Mouse (Mus musculus): ENCODE results near the gene Rras2.

Gene Rras2

DNA sequence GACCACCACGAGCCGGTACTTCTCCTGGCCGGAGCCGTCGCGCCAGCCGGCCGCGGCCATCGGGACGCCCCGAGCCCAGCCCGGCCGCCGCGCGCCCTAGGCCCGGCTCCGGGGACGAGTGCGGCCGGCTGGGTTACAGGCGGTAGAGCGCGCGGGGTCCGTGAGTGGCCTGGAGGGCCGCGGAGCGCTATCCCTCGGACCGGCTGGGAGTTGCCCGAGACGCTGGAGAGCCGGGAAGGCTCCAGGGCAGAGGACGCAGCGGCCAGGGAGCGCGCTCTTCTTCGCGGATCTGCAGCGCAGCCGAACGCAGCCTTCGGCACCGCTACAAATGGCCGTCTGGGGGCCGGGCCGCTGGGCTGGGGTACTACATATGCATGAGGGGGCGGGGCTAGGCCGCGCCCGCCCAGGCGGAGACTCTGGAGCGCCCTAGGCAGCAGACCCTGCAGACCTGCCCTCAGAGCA is at the start of gene Rras2:
TSS of gene Rras2 (minus strand) at position 338 of the 462 bp plus-strand sequence.
- DNase-seq: peak; percentile 84

DNA sequence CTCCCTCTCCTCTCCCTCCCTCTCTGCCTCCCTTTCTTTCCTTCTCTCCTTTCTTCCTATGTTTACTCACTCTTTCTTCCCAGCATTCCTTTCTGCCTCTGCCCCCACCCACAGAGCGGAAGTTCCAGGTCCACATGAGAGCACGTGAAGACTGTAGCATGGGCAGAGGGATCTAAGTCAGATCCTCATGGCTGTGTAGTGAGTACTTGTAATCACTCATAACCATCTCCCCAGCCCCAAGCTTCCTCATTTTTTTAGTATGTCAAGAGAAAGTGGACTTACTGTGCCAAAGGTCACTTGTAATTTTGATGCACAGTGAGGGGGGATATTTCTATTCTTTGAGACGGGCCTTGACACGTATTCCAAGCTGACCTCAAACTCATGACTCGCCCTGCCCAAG is 45.4 kb upstream of the Rras2 start:
- DNase-seq: no peak

DNA sequence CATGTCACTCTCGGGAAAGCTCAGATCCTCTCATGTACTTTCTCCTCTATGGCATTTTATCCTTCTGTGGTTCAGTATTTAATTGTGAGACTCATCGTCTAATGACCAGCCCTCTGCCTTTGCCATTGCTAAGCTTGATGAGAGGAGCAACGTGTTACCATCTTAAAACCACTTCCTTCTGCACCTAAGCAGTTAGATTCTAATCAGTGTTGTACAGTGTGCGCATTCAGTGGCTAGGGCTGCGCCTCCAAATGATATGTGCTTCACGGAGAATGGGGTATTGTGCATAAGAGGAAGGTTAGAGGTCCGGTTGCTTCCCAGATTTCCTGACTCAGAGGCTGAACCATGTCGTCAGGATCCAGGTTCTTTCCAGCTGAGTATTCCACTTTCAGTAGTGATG is 43.5 kb upstream of the Rras2 start:
- DNase-seq: no peak

DNA sequence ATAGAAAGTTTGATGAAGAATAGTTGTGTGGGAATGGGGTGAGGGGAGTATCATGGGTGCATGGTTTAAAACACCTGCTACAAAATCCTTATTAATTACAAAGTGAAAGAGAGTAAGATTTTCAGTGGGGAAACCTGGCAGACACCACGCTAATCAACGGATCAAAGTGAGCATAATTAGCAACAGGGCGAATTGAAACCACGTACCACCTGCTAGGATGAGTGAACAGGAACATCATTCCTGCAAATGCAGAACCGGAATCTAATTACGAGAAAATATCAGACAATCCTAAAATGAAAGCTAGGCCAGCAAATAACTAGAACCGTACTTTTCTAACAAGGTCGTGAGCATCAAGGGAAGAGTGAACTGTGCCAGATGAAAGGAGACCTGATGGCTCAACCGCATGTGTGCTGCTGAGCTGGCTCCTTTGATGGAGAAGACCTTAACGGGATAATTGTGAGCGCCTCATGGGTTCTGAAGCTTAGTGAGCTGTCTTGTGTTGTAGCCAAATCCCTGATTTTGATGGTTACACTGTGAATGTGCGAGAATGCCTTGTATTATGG is 40.2 kb upstream of the Rras2 start:
- DNase-seq: no peak

DNA sequence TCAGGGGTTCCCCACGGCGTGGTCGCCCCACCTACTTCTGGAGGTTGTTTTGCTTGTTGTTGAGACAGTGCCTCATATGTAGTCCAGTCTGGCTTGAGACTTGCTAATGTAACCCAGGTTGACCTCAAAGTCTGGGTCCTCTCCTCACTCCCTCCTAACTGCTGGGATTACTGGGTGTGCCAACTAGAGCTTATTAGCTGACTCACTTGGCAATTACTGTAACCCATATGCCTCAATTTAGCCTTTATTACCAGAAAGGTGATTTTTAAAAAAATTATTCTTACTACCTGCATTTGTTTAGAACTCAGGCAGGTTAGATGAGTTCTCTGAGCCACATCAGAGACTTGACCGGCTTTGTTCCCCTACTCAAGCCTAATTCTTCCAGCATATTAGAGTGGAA is 38.8 kb upstream of the Rras2 start:
- peak; percentile 4 for DNase-seq

DNA sequence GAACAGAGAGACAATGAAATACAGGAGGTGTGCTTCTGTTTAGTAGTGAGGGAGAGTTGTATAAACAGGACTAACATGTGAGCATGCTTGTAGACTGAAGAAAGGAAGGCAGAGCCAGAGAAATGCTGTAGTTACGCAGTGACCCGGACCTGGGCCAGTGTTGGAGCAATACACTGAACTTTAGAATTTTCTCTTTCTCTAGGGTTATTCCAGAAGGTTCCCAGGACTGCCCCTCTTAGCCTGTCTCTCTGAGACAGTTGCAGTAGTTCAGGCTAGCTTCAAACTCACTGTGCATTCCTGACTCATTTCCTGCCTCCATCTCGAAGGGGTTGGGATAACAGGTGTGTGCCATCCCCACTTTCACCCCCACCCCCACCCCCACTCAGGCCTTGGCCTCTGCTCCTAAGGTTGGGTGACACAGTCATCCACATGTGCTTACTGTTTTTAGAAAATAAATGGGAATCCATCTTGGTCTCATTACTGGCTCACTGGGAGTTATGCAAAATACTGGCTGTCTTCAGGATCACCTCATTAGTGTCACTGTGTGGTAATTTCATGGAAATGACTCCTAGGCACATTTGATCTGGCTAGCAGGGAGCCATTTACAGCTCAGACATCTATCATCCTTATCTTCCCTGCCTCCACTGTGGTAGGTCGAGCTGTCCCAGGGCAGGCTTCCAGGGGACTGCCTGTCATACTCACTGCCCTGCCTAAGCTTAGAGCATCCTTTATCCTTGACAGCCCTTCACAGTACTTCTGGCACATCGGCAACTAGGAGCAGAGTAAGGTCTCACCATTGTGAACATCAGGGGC is 37.7 kb upstream of the Rras2 start:
- DNase-seq: no peak

DNA sequence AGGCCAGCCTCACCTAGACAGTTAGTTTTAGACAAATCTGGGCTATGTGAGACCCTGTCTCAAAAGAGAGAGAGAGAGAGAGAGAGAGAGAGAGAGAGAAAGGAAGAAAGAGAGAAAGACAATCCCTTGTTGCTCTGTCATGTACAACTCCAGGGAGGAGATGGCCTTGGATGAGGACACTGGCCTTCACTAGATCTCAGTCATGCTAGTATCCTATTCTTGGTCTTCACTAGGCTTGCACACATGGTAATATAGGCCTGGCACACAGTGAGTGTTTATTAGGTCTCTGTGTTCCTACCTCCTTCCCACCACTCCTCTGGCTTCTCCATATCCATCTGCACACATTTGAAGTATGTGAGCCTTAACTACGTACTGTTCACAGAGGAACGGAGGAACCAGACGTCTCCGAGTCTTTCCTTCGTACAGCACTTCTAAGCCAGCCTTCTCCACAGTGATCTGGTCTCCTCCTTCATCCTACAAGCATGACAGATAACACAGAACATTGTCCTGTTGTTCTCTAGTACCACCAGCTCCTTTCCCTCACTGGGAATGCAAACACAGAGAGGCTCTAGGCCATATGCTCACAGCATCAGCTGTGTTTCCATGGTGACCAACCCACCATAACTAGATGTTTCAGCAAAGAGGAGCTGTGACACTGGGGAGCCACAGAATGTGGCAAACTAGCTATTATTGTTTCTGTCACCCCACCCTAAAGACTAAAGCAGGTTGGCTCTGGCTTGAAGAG is 33.6 kb upstream of the Rras2 start:
- DNase-seq: no peak

DNA sequence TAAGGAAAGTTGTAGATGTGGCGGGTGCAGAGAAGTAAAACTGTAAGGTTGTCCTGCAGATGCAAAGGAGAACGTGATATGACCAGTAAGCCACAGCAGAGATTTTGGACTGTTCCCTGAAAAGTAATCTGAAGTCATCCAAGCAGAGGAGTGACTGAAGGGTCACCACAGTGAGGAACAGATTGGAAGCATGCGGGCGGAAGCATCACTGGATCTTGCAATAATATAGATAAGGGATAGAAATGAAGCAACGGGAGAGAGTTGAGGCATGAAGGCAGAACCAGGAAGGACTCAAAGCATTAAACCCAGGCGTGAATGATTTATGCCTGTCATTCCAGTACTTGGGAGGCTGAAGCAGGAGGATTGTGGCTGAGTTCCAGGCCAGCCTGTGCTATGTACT is 32.0 kb upstream of the Rras2 start:
- no peak for DNase-seq

DNA sequence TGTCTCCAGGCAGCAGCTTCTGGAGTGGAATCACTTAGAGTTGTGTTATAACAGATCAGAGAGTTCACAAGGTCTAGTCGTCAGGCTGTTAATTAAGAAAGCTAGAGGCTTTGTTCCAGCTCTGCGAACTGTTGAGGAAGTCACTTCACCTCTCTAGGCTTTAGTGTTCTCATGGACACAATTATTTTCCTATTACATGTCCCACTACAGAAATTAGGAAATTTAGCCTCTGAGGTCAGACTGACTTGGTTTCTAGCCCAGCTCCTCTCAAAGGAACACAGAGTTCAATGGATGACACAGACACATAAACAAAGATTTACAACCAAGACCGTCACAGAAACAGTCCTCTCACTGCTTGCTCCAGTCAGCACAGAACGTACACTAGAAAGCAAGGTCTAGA is 31.6 kb upstream of the Rras2 start:
- DNase-seq: no peak

DNA sequence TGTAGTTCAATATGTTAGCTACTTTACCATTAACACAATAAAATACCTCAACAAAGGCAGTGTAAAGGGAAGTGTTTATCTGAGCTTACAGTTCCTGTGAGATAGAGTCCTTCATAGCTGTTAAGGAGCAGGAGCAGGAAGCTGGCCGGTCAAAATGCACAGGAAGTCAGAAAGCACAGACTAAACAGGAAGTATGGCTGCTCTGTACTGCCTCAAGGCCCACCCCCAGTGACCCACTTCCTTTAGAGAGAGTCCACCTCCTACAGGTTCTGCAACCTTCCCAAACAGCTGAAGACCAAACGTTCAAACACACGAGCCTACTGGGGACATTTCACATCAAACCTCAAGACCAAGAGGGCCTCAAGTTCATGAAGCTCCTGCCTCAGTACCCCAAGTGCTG is 28.3 kb upstream of the Rras2 start:
- DNase-seq: no peak

DNA sequence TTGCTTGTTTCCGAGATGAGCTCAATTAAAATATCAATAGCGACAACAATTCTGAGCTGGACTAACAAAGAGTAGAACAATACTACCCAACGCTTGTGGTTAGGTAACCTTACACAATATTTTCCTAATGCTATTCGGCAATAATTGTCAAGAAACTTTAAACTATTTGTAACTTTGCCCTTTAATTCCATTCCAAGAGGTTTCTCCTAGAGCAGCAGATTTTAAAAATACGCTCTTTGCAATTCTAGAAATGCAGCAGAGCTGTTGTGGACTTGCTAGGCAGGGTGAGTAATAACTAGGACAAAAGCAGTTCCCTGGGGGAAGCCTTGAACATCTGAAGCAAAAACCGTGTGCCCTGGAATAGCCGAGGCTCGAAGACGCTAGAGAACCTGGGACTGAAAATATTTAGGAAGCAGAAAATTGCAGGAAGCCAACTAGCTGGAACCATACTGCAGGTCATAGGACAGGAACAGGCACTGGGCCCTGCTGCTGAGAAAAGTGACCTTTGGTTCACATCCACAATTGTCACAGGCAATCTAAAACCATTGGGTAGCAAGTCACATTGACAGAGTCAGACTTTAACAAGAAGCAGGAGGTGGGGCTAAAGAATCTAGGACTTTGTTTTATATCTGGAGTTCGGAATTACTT is 24.7 kb upstream of the Rras2 start:
- no peak for DNase-seq

DNA sequence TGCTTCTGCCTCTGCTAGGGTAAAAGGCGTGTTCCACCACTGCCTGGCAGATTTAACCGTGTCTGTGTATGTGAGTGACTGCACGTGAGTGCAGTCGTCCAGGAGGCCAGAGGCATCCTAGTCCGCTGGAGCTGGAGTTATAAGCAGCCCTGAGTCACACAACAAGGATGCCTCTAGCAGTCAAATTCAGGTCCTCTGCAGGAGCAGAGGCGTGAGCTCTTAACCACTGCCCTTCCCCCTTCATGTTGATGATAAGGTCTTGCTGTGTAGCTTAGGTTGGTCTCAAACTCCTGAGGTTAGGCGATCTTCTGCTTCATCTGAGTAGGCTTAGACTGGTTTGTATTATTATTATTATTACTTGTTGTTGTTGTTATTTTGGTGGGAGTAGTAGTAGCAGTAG is 22.4 kb upstream of the Rras2 start:
- DNase-seq: no peak

DNA sequence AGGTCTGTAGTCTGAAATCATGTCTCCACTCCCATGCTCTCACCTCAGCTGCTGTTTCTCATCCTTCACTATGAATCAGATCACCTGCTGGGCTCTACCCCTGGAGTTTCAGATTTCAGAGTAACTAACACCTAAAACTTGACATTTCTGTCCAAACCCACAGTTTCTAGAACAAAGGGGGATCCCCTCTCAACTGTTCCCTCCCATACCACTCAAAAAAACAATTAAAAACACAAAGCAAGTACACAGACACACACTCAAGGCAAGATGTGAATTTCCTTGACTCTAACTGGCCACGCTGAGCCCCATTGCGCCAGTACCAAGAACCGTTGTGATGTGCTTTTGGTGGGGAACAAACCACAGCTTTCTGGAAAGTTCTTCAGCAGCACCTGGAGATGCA is 21.8 kb upstream of the Rras2 start:
- DNase-seq: no peak

DNA sequence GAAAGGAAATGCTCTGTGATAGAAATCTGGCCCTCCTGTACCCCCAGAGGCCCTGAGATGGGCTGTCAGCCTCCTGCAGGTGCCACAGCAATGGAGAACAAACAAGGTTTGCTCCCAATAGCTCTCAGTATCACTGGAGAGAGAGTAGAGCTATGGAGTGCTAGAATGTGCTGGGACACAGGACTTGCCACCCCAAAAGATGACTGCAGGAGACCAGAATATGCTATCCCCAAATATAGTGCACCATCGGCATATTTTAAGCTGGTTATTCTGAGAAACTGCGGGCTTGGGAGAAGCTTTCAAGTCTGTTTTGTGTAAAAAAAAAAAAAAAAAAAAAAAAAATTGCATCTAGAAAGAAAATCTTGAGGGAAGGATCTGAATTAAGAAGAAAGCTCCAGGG is 20.7 kb upstream of the Rras2 start:
- DNase-seq: no peak

DNA sequence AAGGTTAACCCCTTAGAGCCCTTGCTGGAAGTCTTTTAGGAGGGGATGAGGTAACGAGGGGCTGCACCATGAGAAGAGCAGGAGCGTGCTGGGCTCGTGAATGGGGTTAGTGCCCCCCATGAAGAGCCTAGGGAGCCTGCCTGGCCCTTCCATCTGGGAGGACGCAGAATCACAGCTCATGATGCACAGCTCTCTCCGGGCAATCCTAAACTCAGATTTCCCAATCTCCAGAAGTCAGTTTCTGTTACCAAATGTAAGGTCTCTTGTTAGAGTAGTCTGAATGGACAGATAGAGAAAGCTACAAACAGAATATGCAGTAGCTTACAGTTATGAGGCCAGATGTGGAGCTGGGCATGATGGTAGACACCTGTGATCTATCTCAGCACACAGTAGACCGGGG is 17.6 kb upstream of the Rras2 start:
- no peak for DNase-seq

DNA sequence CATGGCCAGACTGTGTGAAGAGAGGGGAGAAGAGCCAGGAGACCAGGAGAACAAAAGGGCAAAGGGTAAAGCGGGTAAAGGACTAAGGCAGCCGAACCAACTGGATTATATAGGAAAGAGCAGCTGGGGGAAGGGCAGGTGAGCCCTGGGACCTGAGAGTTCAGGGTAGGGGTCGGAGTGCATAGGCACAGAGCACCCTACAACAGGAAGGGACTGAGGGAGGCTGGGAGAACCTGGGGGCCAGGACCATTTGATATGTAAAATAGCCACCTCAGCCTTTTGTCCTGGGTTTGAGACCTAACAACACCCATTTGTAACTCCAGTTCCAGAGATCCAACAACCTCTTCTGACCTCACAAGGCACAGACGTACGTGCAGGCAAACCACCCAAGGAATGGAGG is 16.4 kb upstream of the Rras2 start:
- no peak for DNase-seq

DNA sequence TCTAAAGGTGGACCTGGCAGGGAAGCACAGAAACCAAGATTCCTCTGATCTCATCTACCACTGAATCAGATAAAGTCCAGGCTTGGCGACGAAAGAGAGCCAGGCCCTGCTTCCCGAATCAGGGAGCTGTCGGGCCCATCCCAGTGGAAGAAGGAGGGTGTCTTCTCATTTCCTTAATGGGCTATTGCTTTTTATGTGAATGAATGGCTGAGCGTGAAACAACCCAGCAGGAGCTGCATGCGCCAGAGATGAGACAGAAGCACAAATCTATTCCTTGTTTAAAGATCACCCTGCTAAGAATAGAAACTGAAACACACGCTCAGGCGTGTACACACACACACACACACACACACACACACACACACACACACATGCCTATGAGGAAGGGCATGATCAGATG is 14.7 kb upstream of the Rras2 start:
- no peak for DNase-seq

DNA sequence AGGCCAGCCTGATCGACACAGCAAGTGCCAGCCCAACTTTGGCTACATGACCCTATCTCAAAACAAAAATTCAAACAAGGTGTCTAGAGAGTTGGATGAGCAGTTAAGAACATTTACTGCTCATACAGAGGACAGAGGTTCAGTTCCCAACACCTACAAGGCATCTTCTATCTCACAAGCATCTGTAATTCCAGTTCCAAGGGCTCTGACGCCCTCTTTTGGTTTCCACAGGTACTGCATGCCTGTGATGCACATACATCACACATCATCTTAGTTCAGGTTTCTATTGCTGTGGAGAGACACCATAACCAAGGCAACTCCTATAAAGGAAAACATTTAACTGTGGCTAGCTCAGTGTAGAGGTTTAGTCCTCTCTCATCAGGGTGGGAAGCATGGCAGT is 11.7 kb upstream of the Rras2 start:
- no peak for DNase-seq

DNA sequence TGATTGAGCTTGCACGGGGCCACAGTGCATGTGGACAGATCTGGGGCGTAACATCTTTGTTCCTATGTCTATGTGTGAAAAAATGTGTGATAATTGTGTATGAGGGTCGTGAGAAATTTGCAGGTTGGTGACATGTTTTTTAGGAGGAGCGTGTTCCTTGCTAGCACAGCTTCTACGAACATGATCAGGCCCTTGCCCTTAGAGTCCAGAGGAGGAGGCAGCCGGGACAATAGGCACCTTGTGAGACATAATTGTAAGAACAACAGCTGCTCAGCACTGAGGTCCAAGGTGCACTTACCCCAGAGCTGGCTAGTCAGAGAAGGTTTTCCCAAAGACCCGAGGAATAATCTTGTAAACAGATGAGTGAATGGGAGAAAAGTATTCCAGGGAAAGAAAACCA is 599 bp upstream of the Rras2 start:
- no peak for DNase-seq

DNA sequence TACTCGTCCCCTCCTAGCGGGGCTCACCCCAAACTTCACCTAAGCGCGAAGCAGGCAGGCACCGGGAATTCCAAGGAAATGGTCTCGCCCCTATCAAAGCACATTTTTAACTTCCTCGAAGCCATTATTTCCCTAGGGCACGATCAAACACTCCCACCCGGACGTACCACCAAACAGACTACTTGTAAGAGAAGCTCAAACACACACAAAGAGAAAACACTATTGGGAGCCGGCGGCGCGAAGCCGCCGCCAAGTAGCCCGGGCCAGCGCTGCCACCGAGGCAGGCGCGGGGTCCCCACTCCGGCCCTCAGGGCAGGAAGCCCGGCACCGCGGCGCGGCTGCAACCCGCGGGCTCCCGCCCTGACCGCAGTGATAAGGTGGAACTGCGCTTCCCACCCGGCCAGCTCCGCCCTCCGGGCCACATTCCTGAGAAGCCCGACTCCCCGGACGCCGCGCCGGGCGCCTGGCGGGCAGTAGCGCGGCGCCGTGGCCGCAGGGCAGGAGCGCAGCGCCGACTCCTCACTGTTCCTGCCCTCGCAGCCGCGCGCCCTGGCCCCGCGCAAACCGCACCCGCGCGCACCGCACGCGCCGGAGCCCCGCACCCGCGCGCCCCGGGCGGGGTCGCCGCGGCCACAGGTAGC is 750 bp downstream of the Rras2 start:
- DNase-seq: peak; percentile 48

DNA sequence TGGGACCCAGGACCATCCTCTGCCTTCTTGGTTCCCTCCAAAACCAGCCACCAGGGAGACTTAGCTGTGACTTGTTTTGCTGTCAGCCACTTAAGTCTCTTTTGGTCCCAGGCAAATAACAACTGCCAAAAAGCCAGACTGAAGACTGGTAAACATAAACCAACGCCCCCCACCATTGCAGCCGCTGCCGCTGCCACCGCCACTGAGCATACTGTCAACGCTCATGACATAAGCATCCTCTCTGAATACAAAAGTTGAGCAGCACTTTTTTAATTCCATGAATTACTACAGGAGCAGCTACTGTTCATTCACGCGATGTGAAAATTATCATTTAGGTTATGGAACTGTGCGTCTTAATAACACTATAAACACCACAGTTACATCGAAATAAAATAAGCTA is 1.6 kb downstream of the Rras2 start:
- no peak for DNase-seq

DNA sequence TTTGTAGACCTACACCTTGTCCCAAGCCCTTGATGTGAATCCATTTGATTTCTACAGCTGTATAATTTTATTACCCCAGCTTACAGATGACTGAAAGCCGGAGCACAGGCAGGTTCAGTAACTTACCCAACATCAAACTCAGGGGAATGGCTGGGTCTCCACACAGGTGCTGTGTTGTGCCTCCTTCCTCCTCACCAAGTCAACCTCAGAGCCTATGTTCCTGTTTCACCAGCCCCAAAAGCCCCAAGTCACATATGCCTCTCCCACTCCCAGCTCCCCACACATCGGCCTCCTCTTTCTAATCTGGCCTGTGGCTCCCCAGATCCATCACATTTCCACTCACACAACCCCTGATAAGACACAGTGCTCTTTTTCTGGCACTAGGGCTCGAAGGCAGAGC is 2.6 kb downstream of the Rras2 start:
- DNase-seq: no peak

DNA sequence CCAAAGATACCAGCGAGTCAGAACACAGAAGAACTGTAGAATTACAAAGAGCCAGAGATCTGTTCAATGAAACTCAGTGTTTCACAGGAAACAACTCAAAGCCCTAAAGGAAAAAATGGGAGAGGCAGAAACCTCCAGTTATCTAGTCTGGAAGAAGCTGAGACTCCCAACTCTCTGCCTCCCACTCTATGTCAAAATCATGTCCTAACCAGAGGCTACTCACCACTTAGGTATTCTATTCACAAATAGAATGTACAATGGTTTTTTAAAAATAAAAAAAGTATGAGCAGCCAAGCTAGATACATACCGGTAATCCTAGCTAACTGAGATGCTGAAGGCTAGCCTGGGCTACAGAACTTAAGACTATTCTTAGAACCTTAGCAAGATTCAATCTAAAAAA is 3.3 kb downstream of the Rras2 start:
- no peak for DNase-seq

Measured in cerebellum, adult 11 months (tissue).